Mouse (Mus musculus) C2C12 (cell line): ENCODE measurements around the gene Socs3. TPM values are rescaled to one million over a fixed set of nuclear protein-coding genes. Genes with fewer than 3 reads are reported as not detected.

Experiments
- H3K27me3 ChIP-seq: one replicate; pipeline ENCODE4 v1.6.1; 2011; ENCODE audit not compliant: control insufficient read depth, insufficient read depth, insufficient read length
- H3K36me3 ChIP-seq: one replicate; pipeline ENCODE4 v1.6.1; 2011; ENCODE audit not compliant: control insufficient read depth, insufficient read depth
- H3K4me3 ChIP-seq: one replicate; pipeline ENCODE4 v1.5.1; 2011; ENCODE audit warnings: mild to moderate bottlenecking, control low read depth; ENCODE audit not compliant: poor library complexity, insufficient read depth, severe bottlenecking
- H3K79me2 ChIP-seq: one replicate; pipeline ENCODE4 v1.6.1; 2011; ENCODE audit not compliant: control insufficient read depth, insufficient read depth
- H3K79me3 ChIP-seq: one replicate; pipeline ENCODE4 v1.6.1; 2011; ENCODE audit warnings: low read depth, control low read depth
- H3ac ChIP-seq: one replicate; pipeline ENCODE3; 2011; ENCODE audit warnings: low read depth; ENCODE audit not compliant: control insufficient read depth, insufficient read length
- CEBPB ChIP-seq: IDR thresholded peaks from one replicate; pipeline ENCODE4 v1.6.1; 2011; ENCODE audit warnings: low read depth, mild to moderate bottlenecking, control low read depth, moderate library complexity
- CTCF ChIP-seq: IDR thresholded peaks from one replicate; pipeline ENCODE4 v1.5.1; 2011; ENCODE audit not compliant: control insufficient read depth, insufficient read depth, insufficient read length
- FOSL1 ChIP-seq: IDR thresholded peaks from one replicate; pipeline ENCODE4 v1.8.0; 2011; ENCODE audit warnings: mild to moderate bottlenecking, low read length; ENCODE audit not compliant: poor library complexity, insufficient read depth, severe bottlenecking
- MAX ChIP-seq: IDR thresholded peaks from one replicate; pipeline ENCODE4 v1.6.1; 2011; ENCODE audit warnings: mild to moderate bottlenecking, control low read depth
- MYOD1 ChIP-seq: IDR thresholded peaks from one replicate; pipeline ENCODE4 v1.6.1; 2011; ENCODE audit warnings: low read depth; ENCODE audit not compliant: control insufficient read depth, insufficient read length
- MYOG ChIP-seq: IDR thresholded peaks from one replicate; pipeline ENCODE4 v1.6.1; 2011; ENCODE audit not compliant: control insufficient read depth, insufficient read length; ENCODE audit errors: extremely low read depth
- USF1 ChIP-seq: IDR thresholded peaks from one replicate; pipeline ENCODE4 v1.6.1; 2011; ENCODE audit warnings: low read depth, mild to moderate bottlenecking, control low read depth, moderate library complexity
- microRNA-seq: library from miRNA; unstranded; fragments of <30 nt; microRNA quantifications from one replicate; pipeline ENCODE4, GENCODE M21; 2019; ENCODE audit warnings: borderline microRNAs expressed
- polyA plus RNA-seq: library from polyadenylated mRNA; unstranded; fragments of >200 nt; fragmentation: generic; extraction: Trizol; gene quantifications from one replicate; pipeline ENCODE4 v1.2.1, GENCODE M21; 2012; ENCODE audit warnings: missing spikeins

The Socs3 gene
- polyA plus RNA-seq, 1 experiment, result 12.5 TPM

DNA sequence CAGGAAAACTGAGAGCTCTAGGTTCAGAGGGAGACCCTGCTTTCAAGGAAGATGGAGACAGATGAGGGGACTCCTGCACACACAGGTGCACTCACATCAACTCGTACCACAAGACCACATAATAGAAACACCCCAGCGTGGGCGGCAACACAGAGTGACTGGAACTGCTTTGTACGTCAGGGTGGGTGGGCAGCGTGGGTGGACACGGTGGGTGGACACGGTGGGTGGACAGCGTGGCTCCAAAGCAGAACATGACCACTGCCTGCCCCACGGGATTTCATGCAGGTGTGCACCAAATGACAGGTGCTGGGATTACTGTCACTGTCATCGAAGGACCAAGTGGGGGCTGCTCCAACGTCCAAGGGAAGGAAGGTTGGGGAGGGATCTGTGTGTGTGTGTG, 51.3 kb downstream of the Socs3 start:
- Histone ChIP-seq H3K79me2 (no peaks in the 10 kb centered on the region), H3K36me3 (no peaks in the 10 kb centered on the region), H3ac (no peak overlapping the region), H3K79me3 (no peaks in the 10 kb centered on the region), H3K27me3 (no peaks in the 10 kb centered on the region), H3K4me3 (no peak overlapping the region)
- no peak for TF ChIP-seq MYOD1
- no peak for TF ChIP-seq USF1
- TF ChIP-seq CTCF, result no peak
- TF ChIP-seq MYOG, result no peak
- TF ChIP-seq CEBPB, result no peak
- no peak for TF ChIP-seq MAX
- no peak for TF ChIP-seq FOSL1

Small RNA genes lying within 50 kb of the gene (microRNA-seq; reads per million reads assigned to microRNA genes)
- 1.3 reads per million, percentile 30 among the genes with 10 or more reads in this experiment for gene Mir6933

Other genes starting within 250 kb of the Socs3 start
- gene Tmc8, start 188.0 kb downstream of the Socs3 start, polyA plus RNA-seq, result 0.09 TPM
- 23.2 TPM for gene Tmc6, start 187.8 kb downstream of the Socs3 start, polyA plus RNA-seq
- gene 6030468B19Rik, start 172.4 kb downstream of the Socs3 start, polyA plus RNA-seq, result not detected
- 0.16 TPM for gene Gm20708, start 160.4 kb downstream of the Socs3 start, polyA plus RNA-seq
- gene Syngr2, start 160.4 kb downstream of the Socs3 start, polyA plus RNA-seq, result 65.3 TPM
- 3.2 TPM for gene Afmid, start 144.1 kb downstream of the Socs3 start, polyA plus RNA-seq
- gene Tk1, start 144.0 kb downstream of the Socs3 start, polyA plus RNA-seq, result 265 TPM
- gene Birc5, start 120.8 kb downstream of the Socs3 start, polyA plus RNA-seq, result 230 TPM
- 0.05 TPM for gene Tmem235, start 109.3 kb downstream of the Socs3 start, polyA plus RNA-seq
- gene Tha1, start 96.6 kb downstream of the Socs3 start, polyA plus RNA-seq, result 1.4 TPM
- 65.8 TPM for gene Pgs1, start 16.2 kb upstream of the Socs3 start, polyA plus RNA-seq
- gene Dnah17, start 160.6 kb upstream of the Socs3 start, polyA plus RNA-seq, result 0.13 TPM